In genomic region chr17:47484241-47484921, GRCm38 (mm10) we compare ENCODE assay signal across 8 mouse cellular contexts. TPM values are rescaled to one million over a fixed set of nuclear protein-coding genes. Genes with fewer than 3 reads are reported as not detected.
DNase-seq lines count a peak whose midpoint lies in the region; ATAC-seq and TF ChIP-seq lines count a peak whose summit lies in the region.

No protein-coding gene starts in this region.

- peak overlapping the region; percentile 67 for H3K27ac ChIP-seq in MEL (ENCODE audit: control insufficient read depth, low read depth, low read length)
- H3K27ac ChIP-seq in hindbrain, embryonic 16.5 days (ENCODE audit: low read depth, low read length): no peak overlapping the region
- peak overlapping the region; percentile 80 for H3K27ac ChIP-seq in liver, embryonic 15.5 days (replicated peaks)
- peak overlapping the region; percentile 50 for H3K27ac ChIP-seq in small intestine, adult 2 months (ENCODE audit: insufficient read depth, low read depth, low read length)
- no peak overlapping the region for H3K27ac ChIP-seq in forebrain, postnatal 0 days (ENCODE audit: low read depth, low read length)

- 8% methylated on average over 1 of the region's 1 CpGs for WGBS in hindbrain, embryonic 16.5 days
- 5% methylated on average over 1 of the region's 1 CpGs for WGBS in liver, embryonic 15.5 days (ENCODE audit: insufficient replicate concordance)
- 10% methylated on average over 1 of the region's 1 CpGs for WGBS in small intestine, adult 2 months
- 23% methylated on average over 1 of the region's 1 CpGs for WGBS in forebrain, postnatal 0 days

- DNase-seq in A20 (ENCODE audit: low read depth, low spot score) (peak; percentile 26), MEL (ENCODE audit: low read depth, low spot score) (peak; percentile 75)
- no peak for DNase-seq in right cerebral cortex, adult 18-20 months
- no peak for DNase-seq in forebrain, postnatal 0 days
- DNase-seq in gastrocnemius, postnatal 10 days: no peak

- H3K9me3 ChIP-seq in MEL (replicated peaks; ENCODE audit: insufficient read depth, low read length): no peaks in the 10 kb centered on the region
- no peaks in the 10 kb centered on the region for H3K9me3 ChIP-seq in hindbrain, embryonic 16.5 days (ENCODE audit: control insufficient read depth, low read length)
- H3K9me3 ChIP-seq in liver, embryonic 15.5 days (replicated peaks): no peaks in the 10 kb centered on the region
- no peaks in the 10 kb centered on the region for H3K9me3 ChIP-seq in forebrain, postnatal 0 days (ENCODE audit: low read length)

- TF ChIP-seq RAD21 in MEL (IDR thresholded peaks at IDR 0.05; ENCODE audit: low read depth, low read length): no peak

- H3K27me3 ChIP-seq in MEL (ENCODE audit: control insufficient read depth in 1 of 2, insufficient read depth in 2 of 2, low read length in 2 of 2): no peaks in the 10 kb centered on the region
- H3K27me3 ChIP-seq in hindbrain, embryonic 16.5 days (replicated peaks; ENCODE audit: control insufficient read depth, insufficient read depth, low read length): no peaks in the 10 kb centered on the region
- no peaks in the 10 kb centered on the region for H3K27me3 ChIP-seq in liver, embryonic 15.5 days
- H3K27me3 ChIP-seq in small intestine, adult 2 months (ENCODE audit: control insufficient read depth, insufficient read depth, low read length): no peaks in the 10 kb centered on the region
- H3K27me3 ChIP-seq in forebrain, postnatal 0 days (ENCODE audit: insufficient read depth, low read length): no peaks in the 10 kb centered on the region

- peak overlapping the region; percentile 49 for H3K9ac ChIP-seq in MEL (ENCODE audit: control insufficient read depth, low read depth, low read length, poor library complexity, severe bottlenecking)
- H3K9ac ChIP-seq in hindbrain, embryonic 16.5 days (ENCODE audit: low read depth, low read length): no peak overlapping the region
- H3K9ac ChIP-seq in liver, embryonic 15.5 days: no peak overlapping the region
- no peak overlapping the region for H3K9ac ChIP-seq in forebrain, postnatal 0 days

- H3K4me2 ChIP-seq in hindbrain, embryonic 16.5 days (ENCODE audit: low read length): no peak overlapping the region
- H3K4me2 ChIP-seq in liver, embryonic 15.5 days: peak overlapping the region; percentile 19
- H3K4me2 ChIP-seq in forebrain, postnatal 0 days (ENCODE audit: low read depth): no peak overlapping the region

- peak; percentile 35; the same call in 1 of the 2 replicates for ATAC-seq in hindbrain, embryonic 16.5 days
- peak; percentile 66 for ATAC-seq in liver, embryonic 15.5 days (ENCODE audit: insufficient read depth)
- ATAC-seq in forebrain, postnatal 0 days: no peak

- peaks cover 0 to 7% of the 10 kb centered on the region in 2 experiments; a peak in 2 of 4 replicates for H3K36me3 ChIP-seq in MEL (ENCODE audit: control insufficient read depth in 1 of 2, insufficient read depth in 2 of 2, low read length in 2 of 2)
- H3K36me3 ChIP-seq in hindbrain, embryonic 16.5 days (ENCODE audit: control insufficient read depth, insufficient read depth, low read length): peaks cover 6% of the 10 kb centered on the region; the same call in 1 of the 2 replicates
- H3K36me3 ChIP-seq in liver, embryonic 15.5 days (replicated peaks): peaks cover 16% of the 10 kb centered on the region
- peaks cover 12% of the 10 kb centered on the region; the same call in 1 of the 2 replicates for H3K36me3 ChIP-seq in small intestine, adult 2 months (ENCODE audit: control insufficient read depth, insufficient read depth, low read length)
- peaks cover 15% of the 10 kb centered on the region for H3K36me3 ChIP-seq in forebrain, postnatal 0 days (ENCODE audit: insufficient read depth)

- TF ChIP-seq CTCF in MEL (IDR thresholded peaks at IDR 0.05 in 2 of 3, conservative IDR thresholded peaks at IDR 0.05 in 1 of 3; ENCODE audit: control insufficient read depth in 1 of 3, insufficient read depth in 1 of 3, low read depth in 2 of 3, low read length in 3 of 3, poor library complexity in 1 of 3, severe bottlenecking in 1 of 3): no peak
- TF ChIP-seq CTCF in small intestine, adult 2 months (IDR thresholded peaks at IDR 0.05; ENCODE audit: extremely low read depth, insufficient read length, insufficient replicate concordance, low read depth, low read length): no peak
- TF ChIP-seq CTCF in forebrain, postnatal 0 days (IDR thresholded peaks at IDR 0.05; ENCODE audit: low read depth): no peak

- no peak for TF ChIP-seq EP300 in MEL (IDR thresholded peaks at IDR 0.05; ENCODE audit: low read depth in 1 of 2, low read length in 2 of 2)

- peak overlapping the region; percentile 17 to 31 for H3K4me3 ChIP-seq in MEL (ENCODE audit: control insufficient read depth in 1 of 2, insufficient read depth in 1 of 2, low read depth in 2 of 2, low read length in 2 of 2)
- H3K4me3 ChIP-seq in hindbrain, embryonic 16.5 days (ENCODE audit: low read length): no peak overlapping the region
- H3K4me3 ChIP-seq in liver, embryonic 15.5 days (replicated peaks): no peak overlapping the region
- no peak overlapping the region for H3K4me3 ChIP-seq in small intestine, adult 2 months (ENCODE audit: low read depth, low read length)
- no peak overlapping the region for H3K4me3 ChIP-seq in forebrain, postnatal 0 days (ENCODE audit: low read depth, low read length)

- H3K4me1 ChIP-seq in MEL (ENCODE audit: control insufficient read depth in 1 of 2, insufficient read depth in 2 of 2, low read length in 2 of 2): peaks cover 0 to 25% of the 10 kb centered on the region in 2 experiments; a peak in 3 of 4 replicates
- no peaks in the 10 kb centered on the region for H3K4me1 ChIP-seq in hindbrain, embryonic 16.5 days (ENCODE audit: control insufficient read depth, insufficient read depth, low read depth, low read length)
- H3K4me1 ChIP-seq in liver, embryonic 15.5 days (replicated peaks): peaks cover 36% of the 10 kb centered on the region
- peaks cover 19% of the 10 kb centered on the region for H3K4me1 ChIP-seq in small intestine, adult 2 months (ENCODE audit: control insufficient read depth, insufficient read depth, insufficient read length, low read length)
- H3K4me1 ChIP-seq in forebrain, postnatal 0 days (ENCODE audit: insufficient read depth): no peaks in the 10 kb centered on the region

- no peaks in the 10 kb centered on the region for H3K79me2 ChIP-seq in MEL (ENCODE audit: control insufficient read depth, insufficient read depth, low read length, poor library complexity)

- TF ChIP-seq POLR2A in MEL (IDR thresholded peaks at IDR 0.05; ENCODE audit: control insufficient read depth in 1 of 2, insufficient read depth in 1 of 2, low read depth in 1 of 2, low read length in 2 of 2, poor library complexity in 1 of 2): 0 out of 4 replicates have a peak, but pooled peaks of 1 of the 2 experiments have one; percentile 14
- TF ChIP-seq POLR2A in small intestine, adult 2 months (IDR thresholded peaks at IDR 0.05; ENCODE audit: low read depth, low read length): no peak

TF ChIP-seq in MEL, 35 proteins besides CTCF, POLR2A, EP300 and RAD21 (continues in another document):
- no peak for TF ChIP-seq E2F4 (IDR thresholded peaks at IDR 0.05; ENCODE audit: borderline replicate concordance, low read depth, low read length)

RNA-seq across cellular contexts. Expression of gene Taf8, which starts 17.7 kb away (rescaled TPM):
- 14.4 and 15.2 TPM in 2 replicates for total RNA-seq in MEL (2012; rRNA removed)
- polyA plus RNA-seq in MEL (2012; ENCODE audit: insufficient read depth in 1 of 2, insufficient read length in 2 of 2, low read depth in 1 of 2, low replicate concordance in 2 of 2, missing spikeins in 1 of 2): 10 to 100 TPM in 1 of 2 experiments, not detected in 1; 25.7 TPM
- 20.0 and 20.5 TPM in 2 replicates for polyA plus RNA-seq in hindbrain, embryonic 16.5 days (2015; fragmentation: Nextera tagmentation; extraction: Ambion mirVana)
- 14.7 and 15.2 TPM in 2 replicates for polyA plus RNA-seq in liver, embryonic 15.5 days (2015; fragmentation: Nextera tagmentation; extraction: Ambion mirVana)
- polyA plus RNA-seq in small intestine, adult 2 months (2012; rRNA removed): 6.2 and 13.3 TPM in 2 replicates
- total RNA-seq in forebrain, postnatal 0 days (2014; rRNA removed): 17.4 and 17.9 TPM in 2 replicates
- 8.8 and 10.8 TPM in 2 replicates for polyA plus RNA-seq in forebrain, postnatal 0 days (2015; fragmentation: Nextera tagmentation; extraction: Ambion mirVana)
- 10 to 100 TPM in 1 of 2 experiments, 1 to 10 TPM in 1; 9.8 to 10.2 TPM for total RNA-seq in gastrocnemius, postnatal 10 days (2021)

RNA-seq across cellular contexts. Expression of gene Ccnd3, which starts 20.5 kb away (rescaled TPM):
- total RNA-seq in MEL (2012; rRNA removed): 143 TPM in 2 replicates
- polyA plus RNA-seq in MEL (2012; ENCODE audit: insufficient read depth in 1 of 2, insufficient read length in 2 of 2, low read depth in 1 of 2, low replicate concordance in 2 of 2, missing spikeins in 1 of 2): 100 to 1,000 TPM in 1 of 2 experiments, not detected in 1; 568 TPM
- polyA plus RNA-seq in hindbrain, embryonic 16.5 days (2015; fragmentation: Nextera tagmentation; extraction: Ambion mirVana): 81.7 and 99.9 TPM in 2 replicates
- 422 and 473 TPM in 2 replicates for polyA plus RNA-seq in liver, embryonic 15.5 days (2015; fragmentation: Nextera tagmentation; extraction: Ambion mirVana)
- polyA plus RNA-seq in small intestine, adult 2 months (2012; rRNA removed): 49.9 and 54.9 TPM in 2 replicates
- total RNA-seq in forebrain, postnatal 0 days (2014; rRNA removed): 26.3 and 42.6 TPM in 2 replicates
- 54.0 and 59.6 TPM in 2 replicates for polyA plus RNA-seq in forebrain, postnatal 0 days (2015; fragmentation: Nextera tagmentation; extraction: Ambion mirVana)
- 100 to 1,000 TPM in 1 of 2 experiments, 10 to 100 TPM in 1; 95.5 to 120 TPM for total RNA-seq in gastrocnemius, postnatal 10 days (2021)

RNA-seq across cellular contexts. Expression of gene 1700001C19Rik, which starts 47.2 kb away (rescaled TPM):
- total RNA-seq in MEL (2012; rRNA removed): not detected in 2 replicates
- not detected for polyA plus RNA-seq in MEL (2012; ENCODE audit: insufficient read depth in 1 of 2, insufficient read length in 2 of 2, low read depth in 1 of 2, low replicate concordance in 2 of 2, missing spikeins in 1 of 2)
- 0.62 and 1.1 TPM in 2 replicates for polyA plus RNA-seq in hindbrain, embryonic 16.5 days (2015; fragmentation: Nextera tagmentation; extraction: Ambion mirVana)
- 1.4 and 1.7 TPM in 2 replicates for polyA plus RNA-seq in liver, embryonic 15.5 days (2015; fragmentation: Nextera tagmentation; extraction: Ambion mirVana)
- polyA plus RNA-seq in small intestine, adult 2 months (2012; rRNA removed): 0.08 TPM in 1 of 2 replicates, not detected in the other
- 0.14 and 0.31 TPM in 2 replicates for total RNA-seq in forebrain, postnatal 0 days (2014; rRNA removed)
- 0.33 and 0.35 TPM in 2 replicates for polyA plus RNA-seq in forebrain, postnatal 0 days (2015; fragmentation: Nextera tagmentation; extraction: Ambion mirVana)
- total RNA-seq in gastrocnemius, postnatal 10 days (2021): not detected

RNA-seq across cellular contexts. Expression of gene AI661453, which starts 48.0 kb away (rescaled TPM):
- not detected in 2 replicates for total RNA-seq in MEL (2012; rRNA removed)
- not detected for polyA plus RNA-seq in MEL (2012; ENCODE audit: insufficient read depth in 1 of 2, insufficient read length in 2 of 2, low read depth in 1 of 2, low replicate concordance in 2 of 2, missing spikeins in 1 of 2)
- 0.11 and 0.42 TPM in 2 replicates for polyA plus RNA-seq in hindbrain, embryonic 16.5 days (2015; fragmentation: Nextera tagmentation; extraction: Ambion mirVana)
- polyA plus RNA-seq in liver, embryonic 15.5 days (2015; fragmentation: Nextera tagmentation; extraction: Ambion mirVana): 0.51 and 0.62 TPM in 2 replicates
- 21.8 and 27.3 TPM in 2 replicates for polyA plus RNA-seq in small intestine, adult 2 months (2012; rRNA removed)
- total RNA-seq in forebrain, postnatal 0 days (2014; rRNA removed): 0.05 and 0.08 TPM in 2 replicates
- 0.22 TPM in 1 of 2 replicates, not detected in the other for polyA plus RNA-seq in forebrain, postnatal 0 days (2015; fragmentation: Nextera tagmentation; extraction: Ambion mirVana)
- under 1 TPM; 0.47 to 0.50 TPM for total RNA-seq in gastrocnemius, postnatal 10 days (2021)

Comparison
In these comparisons a context has a peak if more than half of its experiments do, and no peak if none do; other contexts are left out.
1. DNase-seq: peak in A20 (single experiment) and MEL (single experiment); none in right cerebral cortex, adult 18-20 months (single experiment), forebrain, postnatal 0 days (single experiment) and gastrocnemius, postnatal 10 days (single experiment).
2. H3K27ac ChIP-seq: peak in MEL (single experiment), liver, embryonic 15.5 days (single experiment) and small intestine, adult 2 months (single experiment); none in hindbrain, embryonic 16.5 days (single experiment) and forebrain, postnatal 0 days (single experiment).
3. H3K4me3 ChIP-seq: peak in MEL (2 of 2); none in hindbrain, embryonic 16.5 days (single experiment), liver, embryonic 15.5 days (single experiment), small intestine, adult 2 months (single experiment) and forebrain, postnatal 0 days (single experiment).